Mouse (Mus musculus) ES-E14 (cell line): ENCODE data around the gene Adgrf1. TPM values are rescaled to one million over a fixed set of nuclear protein-coding genes. Genes with fewer than 3 reads are reported as not detected.

ENCODE experiments used
- DNase-seq: peaks from one replicate; pipeline ENCODE4 v3.0.0-alpha.2; 2013; ENCODE audit warnings: low read depth, low spot score
- H3K27ac ChIP-seq: 2 replicates; pipeline ENCODE4 v1.5.1; 2012; ENCODE audit warnings: low read depth, mild to moderate bottlenecking, low read length, moderate library complexity, mixed read lengths; ENCODE audit not compliant: poor library complexity, insufficient read depth, severe bottlenecking
- H3K36me3 ChIP-seq: 2 replicates; pipeline ENCODE4 v1.6.1; 2012; ENCODE audit warnings: mild to moderate bottlenecking, low read length, moderate library complexity, mixed read lengths; ENCODE audit not compliant: control insufficient read depth, poor library complexity, insufficient read depth, severe bottlenecking
- H3K4me1 ChIP-seq, 2 experiments: fragments of 150-350 bp in 1 of 2; sonication (generic) in 1 of 2; 2 replicates each; pipeline ENCODE4 v1.6.1; 2012; ENCODE audit warnings: low read length in 2 of 2, mild to moderate bottlenecking in 1 of 2, mixed read lengths in 1 of 2; ENCODE audit not compliant: control insufficient read depth in 2 of 2, insufficient read depth in 2 of 2, poor library complexity in 1 of 2
- H3K4me3 ChIP-seq, 2 experiments: fragments of 150-350 bp in 1 of 2; sonication (generic) in 1 of 2; 2 replicates each; pipeline ENCODE4 v1.5.1; 2012; ENCODE audit warnings: low read length in 2 of 2, low read depth in 1 of 2, mild to moderate bottlenecking in 1 of 2, mixed read lengths in 1 of 2; ENCODE audit not compliant: insufficient read depth in 1 of 2, poor library complexity in 1 of 2, severe bottlenecking in 1 of 2
- H3K9ac ChIP-seq: 2 replicates; pipeline ENCODE4 v1.6.1; 2012; ENCODE audit warnings: low read depth, mild to moderate bottlenecking, low read length, mixed read lengths; ENCODE audit not compliant: poor library complexity, insufficient read depth, severe bottlenecking
- H3K9me3 ChIP-seq: fragments of 150-350 bp; sonication (generic); 2 replicates; pipeline ENCODE4 v1.6.1; 2012; ENCODE audit warnings: low read depth, mild to moderate bottlenecking, low read length; ENCODE audit not compliant: control insufficient read depth, insufficient read depth
- CHD2 ChIP-seq: IDR thresholded peaks from 2 replicates; pipeline ENCODE4 v1.6.1; 2014; ENCODE audit warnings: mild to moderate bottlenecking, low read depth, low read length, inconsistent platforms
- HCFC1 ChIP-seq: IDR thresholded peaks from 2 replicates; pipeline ENCODE4 v1.6.1; 2012; ENCODE audit warnings: low read length, inconsistent platforms, borderline replicate concordance; ENCODE audit not compliant: insufficient read depth
- MAFK ChIP-seq: IDR thresholded peaks from 2 replicates; pipeline ENCODE4 v1.6.1; 2014; ENCODE audit warnings: mild to moderate bottlenecking, low read depth, low read length, inconsistent platforms; ENCODE audit not compliant: insufficient read depth
- ZC3H11A ChIP-seq: IDR thresholded peaks from 2 replicates; pipeline ENCODE4 v1.6.1; 2012; ENCODE audit warnings: low read depth, mild to moderate bottlenecking, inconsistent platforms, low read length, borderline replicate concordance
- ZNF384 ChIP-seq: IDR thresholded peaks from 2 replicates; pipeline ENCODE4 v1.6.1; 2012; ENCODE audit warnings: low read depth, low read length, inconsistent platforms
- in situ Hi-C, 2 experiments: fragments of 600-800 bp; cut with MboI; formaldehyde crosslinking; loops; one replicate each; pipeline ENCODE4 v1.15.1; 2025; ENCODE audit warnings: low sequenced_read_pairs in 2 of 2, inconsistent platforms in 1 of 2; ENCODE audit not compliant: unreplicated experiment in 2 of 2
- total RNA-seq: library from RNA; depleted of rRNA; stranded (reverse); fragments of 300-350 nt; gene quantifications from 2 replicates; pipeline ENCODE4 v1.2.3, GENCODE M21; 2012

Adgrf1 gene
- total RNA-seq, 1 experiment = not detected

- in situ Hi-C loops = loop anchor here (5.0 to 25.0 kb wide), 4 partner anchors 190 to 348 kb away; no protein-coding TSS in a partner anchor
- no peak overlapping the region for H3K27ac ChIP-seq
- no peaks in the 10 kb centered on the region for H3K36me3 ChIP-seq
- no peak for TF ChIP-seq MAFK
- no peak for TF ChIP-seq ZNF384
- no peak for TF ChIP-seq CHD2
- no peak for TF ChIP-seq ZC3H11A
- TF ChIP-seq HCFC1 = no peak
- no peaks in the 10 kb centered on the region for H3K9me3 ChIP-seq
- H3K9ac ChIP-seq = no peak overlapping the region
- no peaks in the 10 kb centered on the region; a peak in 1 of 4 replicates for H3K4me1 ChIP-seq
- no peak overlapping the region for H3K4me3 ChIP-seq
- no peak for DNase-seq
These were observed 5.4 kb upstream of the Adgrf1 start for GRCm38 (mm10) chr17:43264739-43265138.

- peak overlapping the region; percentile 58; the same call in 1 of the 2 replicates for H3K9ac ChIP-seq
- no peak for TF ChIP-seq MAFK
- TF ChIP-seq ZC3H11A = peak; percentile 98
- no peak for TF ChIP-seq ZNF384
- TF ChIP-seq CHD2 = no peak
- TF ChIP-seq HCFC1 = 0 out of 2 replicates have a peak, but pooled peaks have one; percentile 18
- no peaks in the 10 kb centered on the region for H3K9me3 ChIP-seq
- H3K36me3 ChIP-seq = no peaks in the 10 kb centered on the region
- no peak overlapping the region for H3K27ac ChIP-seq
- no peaks in the 10 kb centered on the region; a peak in 1 of 4 replicates for H3K4me1 ChIP-seq
- H3K4me3 ChIP-seq = peak overlapping the region; percentile 37 to 50
- in situ Hi-C loops = loop anchor here (5.0 to 25.0 kb wide), 4 partner anchors 189 to 347 kb away; no protein-coding TSS in a partner anchor
- DNase-seq = peak; percentile 84
These were observed 4.8 kb upstream of the Adgrf1 start for GRCm38 (mm10) chr17:43265178-43265837.

- Histone ChIP-seq H3K9me3 (no peaks in the 10 kb centered on the region), H3K36me3 (no peaks in the 10 kb centered on the region), H3K4me1 (no peaks in the 10 kb centered on the region; a peak in 1 of 4 replicates), H3K27ac (no peak overlapping the region), H3K4me3 (no peak overlapping the region), H3K9ac (no peak overlapping the region)
- DNase-seq = no peak
- TF ChIP-seq ZNF384 (no peak), ZC3H11A (no peak), MAFK (no peak), CHD2 (no peak), HCFC1 (no peak)
- in situ Hi-C loops = loop anchor here (5.0 to 25.0 kb wide), 4 partner anchors 189 to 346 kb away; no protein-coding TSS in a partner anchor
These were observed 4.2 kb upstream of the Adgrf1 start for GRCm38 (mm10) chr17:43265944-43266343.

- TF ChIP-seq MAFK (no peak), ZNF384 (no peak), CHD2 (no peak), HCFC1 (no peak), ZC3H11A (no peak)
- no peak overlapping the region for H3K27ac ChIP-seq
- no peak for DNase-seq
- in situ Hi-C loops = loop anchor here (5.0 to 25.0 kb wide), 4 partner anchors 188 to 346 kb away; no protein-coding TSS in a partner anchor
- no peaks in the 10 kb centered on the region; a peak in 1 of 4 replicates for H3K4me1 ChIP-seq
- no peak overlapping the region for H3K4me3 ChIP-seq
- no peaks in the 10 kb centered on the region for H3K9me3 ChIP-seq
- no peak overlapping the region for H3K9ac ChIP-seq
- no peaks in the 10 kb centered on the region for H3K36me3 ChIP-seq
These were observed 3.5 kb upstream of the Adgrf1 start for GRCm38 (mm10) chr17:43266636-43267035.
